Mouse (Mus musculus): ENCODE results near the gene Atp13a3.

GRCm38 (mm10) chr16:30271223-30271761, 134.5 kb downstream of the Atp13a3 start:
- TF ChIP-seq CTCF (IDR thresholded peaks at IDR 0.05; ENCODE audit: extremely low read depth, insufficient read depth, insufficient read length, insufficient replicate concordance) (no peak), POLR2A (IDR thresholded peaks at IDR 0.05; ENCODE audit: low read depth, low read length) (no peak)

Data from spleen, adult 2 months (tissue).